9 mouse cellular contexts compared by ENCODE assay signal in the genomic region with DNA sequence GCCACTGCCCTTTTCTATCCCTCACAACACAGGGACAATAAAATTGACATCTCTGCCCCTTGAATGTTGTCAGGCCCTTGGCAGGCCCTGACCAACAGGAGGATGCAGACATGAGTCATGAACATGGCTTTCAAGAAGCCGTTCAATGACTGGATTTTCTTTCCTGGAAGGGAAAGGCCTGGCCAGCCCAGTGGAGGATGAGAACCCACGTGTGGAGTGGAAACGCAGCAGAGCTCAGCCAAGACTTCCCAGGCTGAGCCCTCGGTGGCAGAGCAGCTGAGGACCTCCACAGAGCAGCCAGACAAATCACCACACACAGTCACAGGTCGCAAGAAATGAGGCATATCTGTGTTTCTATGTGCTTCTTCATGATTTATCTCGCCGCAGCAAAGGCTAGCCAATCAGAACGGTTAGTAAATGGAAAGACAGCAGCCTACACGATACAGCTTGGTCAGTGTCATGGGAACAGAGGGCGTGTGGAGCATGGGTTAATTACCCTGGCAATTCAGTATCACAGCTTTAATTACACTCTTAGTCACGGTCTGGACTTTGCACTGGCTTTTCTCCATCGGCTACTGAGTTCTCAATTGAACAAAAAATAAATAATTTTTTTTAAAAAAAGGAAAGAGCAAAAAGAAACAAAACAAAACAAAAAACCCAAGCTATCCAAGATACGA. TPM values are rescaled to one million over a fixed set of nuclear protein-coding genes. Genes with fewer than 3 reads are reported as not detected.
A peak's percentile ranks its signal among the peaks of the same experiment; 100 is the strongest.
DNase-seq lines count a peak whose midpoint lies in the region; ATAC-seq and TF ChIP-seq lines count a peak whose summit lies in the region.
"Had no signal": no experiment of that assay in that cellular context is flagged by ENCODE, and none has a peak within 500 bp of the region (broad histone marks: within the 10 kb centered on the region; RNA-seq: fewer than 3 reads in every experiment).

No protein-coding gene starts in this region.

- no peak for TF ChIP-seq CTCF in lung, postnatal 0 days (IDR thresholded peaks at IDR 0.05)
- no peak for TF ChIP-seq CTCF in heart, postnatal 0 days (IDR thresholded peaks at IDR 0.05; ENCODE audit: low read depth)

- DNase-seq in lung, postnatal 0 days (ENCODE audit: low spot score) = peak; percentile 55
- DNase-seq in lung, adult 18-20 months = no peak
- no peak for DNase-seq in heart, postnatal 0 days (ENCODE audit: low spot score)
- peak; percentile 35 for DNase-seq in kidney, postnatal 10 days
- no peak for DNase-seq in embryo, embryonic 10 days (ENCODE audit: low spot score)
- no peak for DNase-seq in cerebellum, adult 11 months
- DNase-seq: liver, embryonic 13.5 days had no signal

- peak; percentile 8; the same call in 1 of the 2 replicates for ATAC-seq in lung, postnatal 0 days
- peak; percentile 49; the same call in 1 of the 2 replicates for ATAC-seq in heart, postnatal 0 days (ENCODE audit: insufficient read depth, low read depth)
- peak; percentile 62 for ATAC-seq in stomach, embryonic 15.5 days (ENCODE audit: insufficient read depth, low FRiP score, low read depth)
- no peak for ATAC-seq in granulocyte monocyte progenitor cell, adult 5-6 weeks (replicated peaks; ENCODE audit: poor library complexity, severe bottlenecking)

- 44% methylated on average over 13 of the region's 13 CpGs for WGBS in lung, postnatal 0 days
- WGBS in heart, postnatal 0 days = 48% methylated on average over 13 of the region's 13 CpGs
- 48% methylated on average over 13 of the region's 13 CpGs for WGBS in stomach, embryonic 15.5 days

- no peaks in the 10 kb centered on the region for H3K9me3 ChIP-seq in lung, postnatal 0 days (ENCODE audit: low read length)
- H3K9me3 ChIP-seq in heart, postnatal 0 days (replicated peaks; ENCODE audit: control insufficient read depth, low read length) = no peaks in the 10 kb centered on the region
- H3K9me3 ChIP-seq in stomach, embryonic 15.5 days = no peaks in the 10 kb centered on the region
- H3K9me3 ChIP-seq: liver, embryonic 13.5 days had no signal

- no peak overlapping the region for H3K4me3 ChIP-seq in lung, postnatal 0 days (ENCODE audit: low read depth, low read length)
- no peak overlapping the region for H3K4me3 ChIP-seq in heart, postnatal 0 days (ENCODE audit: low read depth, low read length)
- H3K4me3 ChIP-seq in stomach, embryonic 15.5 days (replicated peaks) = no peak overlapping the region
- H3K4me3 ChIP-seq: liver, embryonic 13.5 days had no signal

- H3K27me3 ChIP-seq in lung, postnatal 0 days (replicated peaks; ENCODE audit: insufficient read depth, low read length) = no peaks in the 10 kb centered on the region
- no peaks in the 10 kb centered on the region for H3K27me3 ChIP-seq in heart, postnatal 0 days (ENCODE audit: control insufficient read depth, insufficient read depth, low read length)
- no peaks in the 10 kb centered on the region for H3K27me3 ChIP-seq in stomach, embryonic 15.5 days (replicated peaks)
- H3K27me3 ChIP-seq: liver, embryonic 13.5 days had no signal

- no peaks in the 10 kb centered on the region for H3K36me3 ChIP-seq in lung, postnatal 0 days (ENCODE audit: insufficient read depth, low read length)
- no peaks in the 10 kb centered on the region for H3K36me3 ChIP-seq in heart, postnatal 0 days (replicated peaks; ENCODE audit: control insufficient read depth, insufficient read depth, low read length)
- no peaks in the 10 kb centered on the region for H3K36me3 ChIP-seq in stomach, embryonic 15.5 days
- H3K36me3 ChIP-seq: liver, embryonic 13.5 days had no signal

- H3K4me1 ChIP-seq in lung, postnatal 0 days (ENCODE audit: insufficient read depth, low read depth, low read length) = peaks cover 13% of the 10 kb centered on the region; the same call in 1 of the 2 replicates
- peaks cover 49% of the 10 kb centered on the region for H3K4me1 ChIP-seq in heart, postnatal 0 days (ENCODE audit: control insufficient read depth, insufficient read depth)
- H3K4me1 ChIP-seq in stomach, embryonic 15.5 days = peaks cover 20% of the 10 kb centered on the region; the same call in 1 of the 2 replicates

- H3K4me2 ChIP-seq in lung, postnatal 0 days (replicated peaks; ENCODE audit: low read depth, low read length) = no peak overlapping the region
- no peak overlapping the region for H3K4me2 ChIP-seq in heart, postnatal 0 days (ENCODE audit: low read depth, low read length)
- peak overlapping the region; percentile 10; the same call in 1 of the 2 replicates for H3K4me2 ChIP-seq in stomach, embryonic 15.5 days
- H3K4me2 ChIP-seq: liver, embryonic 13.5 days had no signal

- H3K27ac ChIP-seq in lung, postnatal 0 days (ENCODE audit: low read length) = no peak overlapping the region
- H3K27ac ChIP-seq in heart, postnatal 0 days (ENCODE audit: low read depth) = no peak overlapping the region
- peak overlapping the region; percentile 57; the same call in 1 of the 2 replicates for H3K27ac ChIP-seq in stomach, embryonic 15.5 days
- H3K27ac ChIP-seq: liver, embryonic 13.5 days had no signal

- no peak overlapping the region for H3K9ac ChIP-seq in lung, postnatal 0 days (replicated peaks; ENCODE audit: low read depth)
- H3K9ac ChIP-seq in heart, postnatal 0 days (replicated peaks; ENCODE audit: low read depth, low read length) = no peak overlapping the region
- no peak overlapping the region for H3K9ac ChIP-seq in stomach, embryonic 15.5 days
- H3K9ac ChIP-seq: liver, embryonic 13.5 days had no signal

- no peak for TF ChIP-seq EP300 in lung, postnatal 0 days (IDR thresholded peaks at IDR 0.05)
- TF ChIP-seq EP300 in heart, postnatal 0 days (IDR thresholded peaks at IDR 0.05; ENCODE audit: low read depth) = no peak

RNA-seq across cellular contexts. Expression of gene Nfkb1, which starts 16.5 kb away (rescaled TPM):
- polyA plus RNA-seq in lung, postnatal 0 days (2015; fragmentation: Nextera tagmentation; extraction: Ambion mirVana) = 35.9 and 40.5 TPM in 2 replicates
- 51.7 and 61.7 TPM in 2 replicates for total RNA-seq in heart, postnatal 0 days (2014; rRNA removed; ENCODE audit: low replicate concordance)
- polyA plus RNA-seq in heart, postnatal 0 days (2015; fragmentation: Nextera tagmentation; extraction: Ambion mirVana) = 11.9 and 12.5 TPM in 2 replicates
- 24.5 and 25.9 TPM in 2 replicates for polyA plus RNA-seq in stomach, embryonic 15.5 days (2015; fragmentation: Nextera tagmentation; extraction: Ambion mirVana)
- total RNA-seq in granulocyte monocyte progenitor cell, adult 5-6 weeks (2014; fragmentation: Nextera tagmentation) = 100 and 112 TPM in 2 replicates
- total RNA-seq in granulocyte monocyte progenitor cell, adult 5-6 weeks (2017) = 104 and 117 TPM in 2 replicates

Comparison
In these comparisons a context has a peak if more than half of its experiments do, and no peak if none do; other contexts are left out.
1. DNase-seq: peak in lung, postnatal 0 days (single experiment) and kidney, postnatal 10 days (single experiment); none in lung, adult 18-20 months (0 of 2), heart, postnatal 0 days (single experiment), embryo, embryonic 10 days (single experiment) and cerebellum, adult 11 months (single experiment).